Mouse (Mus musculus) midbrain, embryonic 14.5 days (tissue): ENCODE data around the gene Gkn1. TPM values are rescaled to one million over a fixed set of nuclear protein-coding genes. Genes with fewer than 3 reads are reported as not detected.

Source experiments
- ATAC-seq: fragments of 200-750 bp; cut with Nextera tagmentation; 2 replicates; pipeline ENCODE4 v1.8.0; 2017; ENCODE audit warnings: moderate number of reproducible peaks, moderate library complexity; ENCODE audit not compliant: low FRiP score, low TSS enrichment
- DNase-seq: peaks from one replicate; pipeline ENCODE4 v3.0.0-alpha.2; 2015
- H3K27ac ChIP-seq: fragments of 300-500 bp; sonication (generic); replicated peaks from 2 replicates; pipeline ENCODE4 v1.5.1; 2014; ENCODE audit warnings: mild to moderate bottlenecking, low read depth, low read length, moderate library complexity
- H3K27me3 ChIP-seq: fragments of 300-500 bp; sonication (generic); 2 replicates; pipeline ENCODE4 v1.6.1; 2014; ENCODE audit warnings: low read length, control low read depth, mixed read lengths; ENCODE audit not compliant: control insufficient read depth, insufficient read depth
- H3K36me3 ChIP-seq: fragments of 300-500 bp; sonication (generic); 2 replicates; pipeline ENCODE4 v1.6.1; 2014; ENCODE audit warnings: low read length, control low read depth; ENCODE audit not compliant: control insufficient read depth, insufficient read depth
- H3K4me1 ChIP-seq: fragments of 300-500 bp; sonication (generic); 2 replicates; pipeline ENCODE4 v1.6.1; 2014; ENCODE audit warnings: mild to moderate bottlenecking, antibody characterized with exemption, low read length, control low read depth; ENCODE audit not compliant: control insufficient read depth, insufficient read depth
- H3K4me2 ChIP-seq: fragments of 300-500 bp; sonication (generic); 2 replicates; pipeline ENCODE4 v1.6.1; 2014; ENCODE audit warnings: mild to moderate bottlenecking, low read length, moderate library complexity
- H3K4me3 ChIP-seq: fragments of 300-500 bp; sonication (generic); replicated peaks from 2 replicates; pipeline ENCODE4 v1.5.1; 2014; ENCODE audit warnings: low read depth, low read length
- H3K9ac ChIP-seq: fragments of 300-500 bp; sonication (generic); replicated peaks from 2 replicates; pipeline ENCODE4 v1.6.1; 2014; ENCODE audit warnings: mild to moderate bottlenecking, low read length, moderate library complexity
- H3K9me3 ChIP-seq: fragments of 300-500 bp; sonication (generic); 2 replicates; pipeline ENCODE4 v1.6.1; 2016; ENCODE audit warnings: low read length, control low read depth, mixed read lengths; ENCODE audit not compliant: control insufficient read depth
- WGBS: fragments of 180-500 bp; shearing (Covaris S2); extraction: QIAGEN DNeasy Blood & Tissue Kit; methylation state at CpG from one replicate; pipeline ENCODE4 v1.1.7; 2014; 5-methylcytosine and 5-hydroxymethylcytosine counted together
- polyA plus RNA-seq: library from polyadenylated mRNA; unstranded; fragments of >200 nt; fragmentation: Nextera tagmentation; extraction: Ambion mirVana; gene quantifications from 2 replicates; pipeline ENCODE4 v1.2.1, GENCODE M21; 2014

Gene Gkn1
- polyA plus RNA-seq, 1 experiment from 2014 or later: not detected

DNA sequence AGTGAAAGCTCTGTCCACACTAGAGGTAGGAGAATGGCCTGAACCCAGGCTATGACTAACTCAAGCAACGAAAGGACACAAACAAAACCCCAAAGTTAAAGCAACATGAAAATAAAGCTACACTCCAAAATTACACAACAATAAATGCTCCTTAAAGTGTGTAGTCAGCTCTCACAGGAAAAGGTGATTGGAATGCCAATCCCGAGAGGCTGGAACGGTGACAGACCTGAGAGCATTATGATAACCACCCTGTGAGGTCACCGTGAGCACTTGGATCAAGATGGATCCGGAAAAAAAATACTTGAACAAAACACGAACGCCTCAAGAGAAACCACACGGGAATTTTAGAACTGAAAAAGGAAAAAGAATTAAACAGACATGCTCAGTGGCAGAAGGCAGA lies 46.3 kb downstream of the Gkn1 start:
- Histone ChIP-seq H3K4me2 (no peak overlapping the region), H3K9me3 (no peaks in the 10 kb centered on the region), H3K36me3 (no peaks in the 10 kb centered on the region), H3K9ac (no peak overlapping the region), H3K27me3 (no peaks in the 10 kb centered on the region), H3K4me3 (no peak overlapping the region), H3K4me1 (no peaks in the 10 kb centered on the region), H3K27ac (no peak overlapping the region)
- ATAC-seq: no peak
- no peak for DNase-seq
- 91% methylated on average over 8 of the region's 8 CpGs for WGBS

DNA sequence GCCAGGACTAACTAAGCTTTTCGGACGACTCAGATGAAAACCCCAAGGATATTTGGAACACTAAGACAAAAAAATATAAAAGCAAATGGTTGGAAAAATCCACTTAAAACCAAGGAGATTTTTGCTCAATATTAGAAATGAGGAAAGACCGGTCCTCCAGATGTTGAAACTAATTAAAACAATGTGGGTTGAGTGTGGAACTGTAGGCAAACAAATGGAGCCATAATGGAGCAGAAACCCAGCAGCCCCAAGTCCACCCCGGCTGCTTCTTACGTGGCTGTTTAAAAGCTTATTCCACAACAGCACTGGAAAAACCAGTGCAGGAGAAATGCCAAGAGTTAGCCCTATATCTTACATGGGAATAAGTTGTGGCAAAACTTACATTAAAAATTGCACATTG lies 48.0 kb downstream of the Gkn1 start:
- Histone ChIP-seq H3K27ac (no peak overlapping the region), H3K4me2 (no peak overlapping the region), H3K36me3 (no peaks in the 10 kb centered on the region), H3K9ac (no peak overlapping the region), H3K4me3 (no peak overlapping the region), H3K4me1 (no peaks in the 10 kb centered on the region), H3K9me3 (no peaks in the 10 kb centered on the region), H3K27me3 (no peaks in the 10 kb centered on the region)
- 66% methylated on average over 5 of the region's 5 CpGs for WGBS
- DNase-seq (no peak), ATAC-seq (no peak)

DNA sequence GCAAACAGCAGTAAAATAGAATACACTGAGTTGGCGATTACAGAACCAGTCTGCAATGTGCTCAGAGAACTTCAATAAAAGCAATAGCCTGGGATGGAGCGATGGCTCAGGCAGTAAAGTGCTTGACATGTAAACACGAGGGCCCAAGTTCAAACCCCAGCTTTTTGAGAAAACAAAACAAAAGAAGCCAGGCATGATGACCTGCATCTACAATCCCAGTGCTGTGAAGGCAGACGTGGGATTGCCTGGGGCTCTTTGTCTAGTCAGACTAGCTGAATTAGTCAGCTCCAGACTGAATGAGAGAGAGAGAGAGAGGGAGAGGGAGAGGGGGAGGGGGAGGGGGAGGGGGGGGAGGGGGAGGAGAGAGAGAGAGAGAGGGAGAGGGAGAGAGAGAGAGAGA lies 48.8 kb downstream of the Gkn1 start:
- Histone ChIP-seq H3K27ac (no peak overlapping the region), H3K36me3 (no peaks in the 10 kb centered on the region), H3K9ac (no peak overlapping the region), H3K4me3 (no peak overlapping the region), H3K4me2 (no peak overlapping the region), H3K9me3 (no peaks in the 10 kb centered on the region), H3K4me1 (no peaks in the 10 kb centered on the region), H3K27me3 (no peaks in the 10 kb centered on the region)
- 43% methylated on average over 4 of the region's 4 CpGs for WGBS
- DNase-seq: peak; percentile 37
- ATAC-seq: no peak

Other genes with a start within 250 kb of the Gkn1 start
- 0.23 TPM in 1 of 2 replicates, not detected in the other for gene D6Ertd527e, start 246.2 kb downstream of the Gkn1 start, polyA plus RNA-seq
- gene Antxr1, start 15.1 kb downstream of the Gkn1 start, polyA plus RNA-seq: 2.7 and 3.6 TPM in 2 replicates
- not detected in 2 replicates for gene Gkn2, start 22.4 kb upstream of the Gkn1 start, polyA plus RNA-seq
- 0.27 TPM in 1 of 2 replicates, not detected in the other for gene Gkn3, start 38.0 kb upstream of the Gkn1 start, polyA plus RNA-seq
- gene Bmp10, start 78.1 kb upstream of the Gkn1 start, polyA plus RNA-seq: not detected in 2 replicates
- 1.1 and 2.4 TPM in 2 replicates for gene Arhgap25, start 182.3 kb upstream of the Gkn1 start, polyA plus RNA-seq
- gene Prokr1, start 239.8 kb upstream of the Gkn1 start, polyA plus RNA-seq: 1.00 and 1.5 TPM in 2 replicates